Mouse (Mus musculus) hematopoietic multipotent progenitor cell, adult 10-12 weeks (in vitro differentiated cells): ENCODE results near the gene Mc1r. TPM values are rescaled to one million over a fixed set of nuclear protein-coding genes. Genes with fewer than 3 reads are reported as not detected.

Experiments used
- polyA plus RNA-seq: library from polyadenylated mRNA; stranded (reverse); fragments of >175 nt; gene quantifications from 2 replicates; pipeline ENCODE4 v1.2.3, GENCODE M21; 2012; ENCODE audit warnings: low replicate concordance

The Mc1r gene
- polyA plus RNA-seq = not detected in 2 replicates

GRCm38 (mm10) chr8:123406786-123407185, at the start of gene Mc1r:
TSS of gene Mc1r (plus strand) at chr8:123407107.

GRCm38 (mm10) chr8:123373403-123374238, 33.3 kb upstream of the Mc1r start, which contains the start of gene Tcf25:
TSS of gene Tcf25 (plus strand) at chr8:123373753.

GRCm38 (mm10) chr8:123411246-123411645, 4.3 kb downstream of the Mc1r start, which contains the start of gene Tubb3:
TSS of gene Tubb3 (plus strand) at chr8:123411424.

GRCm38 (mm10) chr8:123423441-123423840, 16.5 kb downstream of the Mc1r start, which contains the start of gene Def8:
TSS of gene Def8 (plus strand) at chr8:123423527.

Other genes starting within 250 kb of the Mc1r start
- gene Sult5a1, start 248.8 kb upstream of the Mc1r start, polyA plus RNA-seq = not detected in 2 replicates
- not detected in 2 replicates for gene Dpep1, start 220.9 kb upstream of the Mc1r start, polyA plus RNA-seq
- gene Chmp1a, start 194.3 kb upstream of the Mc1r start, polyA plus RNA-seq = 23.5 and 38.8 TPM in 2 replicates
- 0.11 TPM in 1 of 2 replicates, not detected in the other for gene Spata33, start 194.3 kb upstream of the Mc1r start, polyA plus RNA-seq
- gene Cdk10, start 182.3 kb upstream of the Mc1r start, polyA plus RNA-seq = 66.1 and 110 TPM in 2 replicates
- 11.9 and 12.8 TPM in 2 replicates for gene Spata2l, start 170.9 kb upstream of the Mc1r start, polyA plus RNA-seq
- gene Zfp276, start 152.9 kb upstream of the Mc1r start, polyA plus RNA-seq = 19.5 and 32.7 TPM in 2 replicates
- 136 and 348 TPM in 2 replicates for gene Vps9d1, start 152.8 kb upstream of the Mc1r start, polyA plus RNA-seq
- gene Fanca, start 88.5 kb upstream of the Mc1r start, polyA plus RNA-seq = 7.0 and 16.7 TPM in 2 replicates
- gene Spire2, start 74.4 kb upstream of the Mc1r start, polyA plus RNA-seq = 0.24 and 0.85 TPM in 2 replicates
- 117 and 146 TPM in 2 replicates for gene Tcf25, start 33.4 kb upstream of the Mc1r start, polyA plus RNA-seq
- 0.62 TPM in 2 replicates for gene Tubb3, start 4.3 kb downstream of the Mc1r start, polyA plus RNA-seq
- gene Def8, start 16.4 kb downstream of the Mc1r start, polyA plus RNA-seq = 1.7 and 8.4 TPM in 2 replicates
- 11.7 and 12.1 TPM in 2 replicates for gene Afg3l1, start 70.8 kb downstream of the Mc1r start, polyA plus RNA-seq
- not detected in 2 replicates for gene Dbndd1, start 108.4 kb downstream of the Mc1r start, polyA plus RNA-seq
- 4.7 and 9.7 TPM in 2 replicates for gene Gas8, start 111.7 kb downstream of the Mc1r start, polyA plus RNA-seq
- gene Rhou, start 246.8 kb downstream of the Mc1r start, polyA plus RNA-seq = 0.29 and 1.1 TPM in 2 replicates